Mouse (Mus musculus) liver, postnatal 0 days (tissue): ENCODE results near the gene 0610010K14Rik.

Experiments used
- CTCF ChIP-seq: sonication (generic); IDR thresholded peaks from 2 replicates; pipeline ENCODE4 v1.5.1; 2016; ENCODE audit warnings: antibody characterized with exemption, low read depth
- EP300 ChIP-seq: IDR thresholded peaks from 2 replicates; pipeline ENCODE4 v1.6.1; 2016; ENCODE audit warnings: antibody characterized with exemption, low read depth, mild to moderate bottlenecking

- no peak for TF ChIP-seq CTCF
- TF ChIP-seq EP300: peak; percentile 92
Observed at GRCm38 (mm10) chr11:70221603-70222500, 15.9 kb downstream of the 0610010K14Rik start.
